Mouse (Mus musculus): ENCODE measurements around the gene Slc9b1. TPM values are rescaled to one million over a fixed set of nuclear protein-coding genes. Genes with fewer than 3 reads are reported as not detected.

Gene Slc9b1
- polyA plus RNA-seq (2015; fragmentation: Nextera tagmentation; extraction: Ambion mirVana) = 0.08 and 0.90 TPM in 2 replicates

DNA sequence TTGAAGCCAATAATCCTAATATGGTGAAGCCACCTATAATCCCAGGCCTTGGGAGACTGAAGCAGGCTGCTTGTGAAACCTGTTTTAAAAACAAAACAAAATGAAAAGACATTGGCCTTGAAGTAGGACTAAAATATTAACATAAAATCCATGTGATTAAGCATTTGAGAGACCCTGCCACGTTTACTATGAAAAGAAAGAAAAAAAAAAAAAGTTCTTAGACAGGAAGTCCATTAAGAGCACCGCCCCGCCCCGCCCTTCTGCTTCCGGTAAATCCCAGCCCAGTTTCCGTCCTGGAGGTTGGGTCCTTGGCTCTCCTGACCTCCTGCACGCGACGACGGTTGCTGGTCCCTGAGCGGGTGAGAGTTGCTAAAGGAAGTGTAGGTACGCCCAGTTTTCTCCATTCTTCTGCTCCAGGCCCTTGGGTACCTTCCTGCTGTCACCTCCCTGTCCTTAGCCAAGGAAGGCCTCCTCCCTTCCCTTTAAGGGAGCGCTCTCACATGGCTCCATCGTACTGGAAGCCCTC lies at the start of gene Slc9b1:
Slc9b1 (plus strand) TSS at position 291 of the 526 bp plus-strand sequence.

GRCm38 (mm10) chr3:135307411-135308259 lies 40.2 kb upstream of the Slc9b1 start, which contains the start of gene Slc9b2:
Gene Slc9b2, plus strand, starts transcription at chr3:135307700.

DNA sequence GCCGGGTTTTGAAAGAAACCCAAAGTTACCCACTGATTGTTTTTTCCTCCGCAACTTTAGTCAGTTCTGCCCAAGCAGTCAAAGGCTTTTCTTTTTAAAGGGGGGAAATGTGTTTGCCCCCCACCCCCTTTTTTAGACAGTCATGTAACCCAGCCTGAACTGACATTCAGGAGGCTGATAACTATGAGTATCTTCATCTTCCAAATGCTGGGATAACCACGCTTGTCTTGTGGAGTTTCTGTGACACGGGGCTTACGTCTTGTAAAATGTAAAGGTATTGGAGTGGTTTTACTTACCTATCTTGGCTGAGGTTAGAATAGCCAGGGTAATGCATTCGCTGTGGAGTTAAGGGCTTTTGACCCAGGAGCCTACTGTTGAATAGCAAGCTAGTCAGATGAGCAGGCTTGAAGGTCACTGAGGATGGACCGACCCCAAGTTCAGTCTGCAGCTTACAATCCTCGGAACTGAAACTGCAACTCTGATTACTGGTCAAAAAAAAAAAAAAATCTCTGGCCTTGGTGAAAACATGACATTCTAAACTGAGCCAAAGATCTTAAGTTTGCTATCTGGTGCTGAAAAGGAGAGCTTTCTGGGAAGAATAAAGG lies 75.9 kb downstream of the Slc9b1 start, which contains the start of gene Cisd2:
Cisd2 (minus strand) TSS at position 318 of the 605 bp plus-strand sequence.

DNA sequence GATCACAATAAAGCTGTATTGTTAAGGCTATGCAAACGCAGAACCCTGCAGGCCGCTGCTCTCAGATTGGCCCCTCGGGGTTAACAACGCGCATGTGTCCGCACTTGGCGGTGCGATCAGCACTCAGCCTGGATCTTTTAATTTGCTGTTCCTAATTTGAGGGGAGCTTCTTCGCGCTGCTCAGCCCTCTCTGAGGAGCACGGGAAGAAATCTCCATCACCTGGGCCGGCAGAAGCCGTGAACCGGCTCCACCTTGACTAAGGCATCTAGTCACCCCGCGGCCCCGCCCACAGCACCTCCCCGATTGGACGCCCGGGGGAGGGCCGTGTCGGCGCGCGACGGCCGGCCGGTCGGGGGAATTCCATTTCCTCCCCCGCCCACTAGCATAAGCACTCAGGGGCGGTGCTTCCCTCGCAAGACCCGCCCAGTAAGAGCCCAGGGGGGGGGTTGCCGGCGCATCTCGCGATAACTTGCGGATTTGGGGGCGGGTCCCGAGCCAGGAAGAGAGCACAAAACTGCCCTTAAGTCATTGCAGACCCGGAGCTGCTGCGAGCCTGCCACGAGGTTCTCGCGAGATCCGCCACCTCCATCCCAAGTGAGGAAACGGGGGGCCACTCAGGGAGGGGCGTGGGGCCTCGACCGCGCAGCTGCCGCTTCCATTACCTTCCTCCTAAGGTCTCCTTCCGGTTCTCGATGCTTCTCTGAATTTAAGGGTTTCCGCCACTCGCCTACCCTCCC lies 90.1 kb downstream of the Slc9b1 start, which contains the start of gene Ube2d3:
Ube2d3 (plus strand) TSS at position 392 of the 738 bp plus-strand sequence.

Other genes with a start within 250 kb of the Slc9b1 start
- gene Cenpe, start 135.5 kb upstream of the Slc9b1 start, polyA plus RNA-seq (2015; fragmentation: Nextera tagmentation; extraction: Ambion mirVana) = 4.7 and 5.9 TPM in 2 replicates
- gene Bdh2, start 66.8 kb upstream of the Slc9b1 start, polyA plus RNA-seq (2015; fragmentation: Nextera tagmentation; extraction: Ambion mirVana) = 8.4 and 18.7 TPM in 2 replicates
- 1.4 and 4.2 TPM in 2 replicates for gene Slc9b2, start 40.3 kb upstream of the Slc9b1 start, polyA plus RNA-seq (2015; fragmentation: Nextera tagmentation; extraction: Ambion mirVana)
- gene Cisd2, start 75.9 kb downstream of the Slc9b1 start, polyA plus RNA-seq (2015; fragmentation: Nextera tagmentation; extraction: Ambion mirVana) = 31.1 and 31.4 TPM in 2 replicates
- gene Ube2d3, start 90.1 kb downstream of the Slc9b1 start, polyA plus RNA-seq (2015; fragmentation: Nextera tagmentation; extraction: Ambion mirVana) = 329 and 419 TPM in 2 replicates
- 8.3 and 18.6 TPM in 2 replicates for gene Manba, start 137.6 kb downstream of the Slc9b1 start, polyA plus RNA-seq (2015; fragmentation: Nextera tagmentation; extraction: Ambion mirVana)